Mouse (Mus musculus) layer of hippocampus, adult 2 months (tissue): ENCODE results near the gene Tldc2. TPM values are rescaled to one million over a fixed set of nuclear protein-coding genes. Genes with fewer than 3 reads are reported as not detected.
A peak's percentile ranks its signal among the peaks of the same experiment; 100 is the strongest.

Source experiments
- DNase-seq, 2 experiments: peaks; one replicate each; pipeline ENCODE4 v3.0.0; 2022; ENCODE audit warnings: low spot score in 2 of 2
- H3K27ac ChIP-seq: fragments of 200-600 bp; 2 replicates; pipeline ENCODE4 v1.8.1; 2022
- H3K4me3 ChIP-seq: fragments of 200-600 bp; 2 replicates; pipeline ENCODE4 v1.8.1; 2022; ENCODE audit warnings: mild to moderate bottlenecking
- CTCF ChIP-seq: fragments of 200-600 bp; conservative IDR thresholded peaks from 2 replicates; pipeline ENCODE4 v1.8.1; 2022; ENCODE audit warnings: antibody characterized with exemption, mild to moderate bottlenecking, moderate library complexity
- total RNA-seq, 2 experiments: library from RNA; stranded (reverse); gene quantifications; 2 replicates each; pipeline ENCODE4 v1.2.3; 2021

Tldc2 gene
- total RNA-seq, 2 experiments from 2014 or later, result not detected

GRCm38 (mm10) chr2:157075685-157076084, 11.2 kb upstream of the Tldc2 start:
- Histone ChIP-seq H3K4me3 (peak overlapping the region; percentile 80; the same call in 1 of the 2 replicates), H3K27ac (peak overlapping the region; percentile 95)
- TF ChIP-seq CTCF, result peak; percentile 59
- no peak for DNase-seq

- DNase-seq, result no peak
- no peak for TF ChIP-seq CTCF
- Histone ChIP-seq H3K4me3 (peak overlapping the region; percentile 80), H3K27ac (peak overlapping the region; percentile 95)
These were observed 10.3 kb upstream of the Tldc2 start for GRCm38 (mm10) chr2:157076585-157076984.

GRCm38 (mm10) chr2:157077160-157077559, 9.7 kb upstream of the Tldc2 start:
- TF ChIP-seq CTCF, result no peak
- Histone ChIP-seq H3K27ac (peak overlapping the region; percentile 95), H3K4me3 (peak overlapping the region; percentile 80)
- no peak for DNase-seq

GRCm38 (mm10) chr2:157077641-157078058, 9.2 kb upstream of the Tldc2 start:
- Histone ChIP-seq H3K27ac (peak overlapping the region; percentile 95), H3K4me3 (peak overlapping the region; percentile 80)
- no peak for TF ChIP-seq CTCF
- DNase-seq, result peak; percentile 70 to 72

- H3K27ac ChIP-seq, result peak overlapping the region; percentile 95
- H3K4me3 ChIP-seq, result peak overlapping the region; percentile 80
- no peak for DNase-seq
- no peak for TF ChIP-seq CTCF
These were observed 8.6 kb upstream of the Tldc2 start for GRCm38 (mm10) chr2:157078059-157078792.

GRCm38 (mm10) chr2:157078793-157079700, 7.8 kb upstream of the Tldc2 start, which contains the start of gene Soga1:
Gene Soga1, minus strand, starts transcription at chr2:157079254.
- Histone ChIP-seq H3K4me3 (peak within 1 kb of the TSS; percentile 80), H3K27ac (peak within 1 kb of the TSS; percentile 95)
- peak; percentile 77 to 85 for DNase-seq
- TF ChIP-seq CTCF, result peak; percentile 70

- Histone ChIP-seq H3K27ac (peak overlapping the region; percentile 95), H3K4me3 (peak overlapping the region; percentile 80)
- TF ChIP-seq CTCF, result no peak
These were observed 7.1 kb upstream of the Tldc2 start for GRCm38 (mm10) chr2:157079701-157080180.

GRCm38 (mm10) chr2:157081331-157081730, 5.5 kb upstream of the Tldc2 start:
- H3K4me3 ChIP-seq, result no peak overlapping the region
- H3K27ac ChIP-seq, result no peak overlapping the region
- no peak for TF ChIP-seq CTCF
- DNase-seq, result no peak

More at GRCm38 (mm10) chr2:157079701-157080180, 7.1 kb upstream of the Tldc2 start:
- no peak for DNase-seq

- Histone ChIP-seq H3K4me3 (no peak overlapping the region), H3K27ac (no peak overlapping the region)
- no peak for TF ChIP-seq CTCF
- no peak for DNase-seq
These were observed 4.9 kb upstream of the Tldc2 start for GRCm38 (mm10) chr2:157081960-157082359.

GRCm38 (mm10) chr2:157084831-157085585, 1.8 kb upstream of the Tldc2 start:
- TF ChIP-seq CTCF, result no peak
- Histone ChIP-seq H3K27ac (no peak overlapping the region), H3K4me3 (no peak overlapping the region)
- no peak for DNase-seq

GRCm38 (mm10) chr2:157087536-157088317, 872 bp downstream of the Tldc2 start:
- DNase-seq, result peak in 1 of 2 experiments; percentile 49
- Histone ChIP-seq H3K4me3 (no peak overlapping the region), H3K27ac (no peak overlapping the region)
- no peak for TF ChIP-seq CTCF
